In genomic region chr9:47765323-47765722, GRCm38 (mm10) we compare ENCODE assay signal across 21 mouse cellular contexts.
"Had no signal": no experiment of that assay in that cellular context is flagged by ENCODE, and none has a peak within 500 bp of the region (broad histone marks: within the 10 kb centered on the region; RNA-seq: fewer than 3 reads in every experiment).

No protein-coding gene starts in this region.

- H3K9ac ChIP-seq: limb, embryonic 13.5 days; liver, embryonic 12.5 days; liver, embryonic 15.5 days; midbrain, embryonic 12.5 days; neural tube, embryonic 13.5 days; stomach, embryonic 15.5 days had no signal

- H3K9me3 ChIP-seq: limb, embryonic 10.5 days; limb, embryonic 13.5 days; liver, embryonic 12.5 days; liver, embryonic 15.5 days; midbrain, embryonic 12.5 days; neural tube, embryonic 13.5 days; stomach, embryonic 15.5 days had no signal

- H3K4me1 ChIP-seq: liver, embryonic 12.5 days; liver, embryonic 15.5 days had no signal

- H3K27me3 ChIP-seq: limb, embryonic 13.5 days; liver, embryonic 12.5 days; liver, embryonic 15.5 days; midbrain, embryonic 12.5 days; neural tube, embryonic 13.5 days; stomach, embryonic 15.5 days had no signal

- H3K27ac ChIP-seq: hindbrain, postnatal 0 days; kidney, postnatal 0 days; layer of hippocampus, adult 2 months; limb, embryonic 10.5 days; limb, embryonic 13.5 days; liver, embryonic 12.5 days; liver, embryonic 15.5 days; macrophage; midbrain, embryonic 12.5 days; neural tube, embryonic 13.5 days; stomach, embryonic 15.5 days had no signal

- DNase-seq: kidney, adult 2 months; kidney, postnatal 25 days; layer of hippocampus, adult 9-11 months; liver; lung, postnatal 10 days; retina, postnatal 1 day; right cerebral cortex, postnatal 25 days; spleen, adult 18-20 months; thymus, postnatal 25 days had no signal

- H3K4me3 ChIP-seq: layer of hippocampus, adult 2 months; limb, embryonic 10.5 days; limb, embryonic 13.5 days; liver, embryonic 12.5 days; liver, embryonic 15.5 days; midbrain, embryonic 12.5 days; neural tube, embryonic 13.5 days; stomach, embryonic 15.5 days had no signal

- ATAC-seq: hindbrain, postnatal 0 days; inflammation-experienced regulatory T-cells, adult 6 months; liver, embryonic 12.5 days had no signal

- H3K4me2 ChIP-seq: limb, embryonic 13.5 days; liver, embryonic 12.5 days; liver, embryonic 15.5 days; midbrain, embryonic 12.5 days; neural tube, embryonic 13.5 days; stomach, embryonic 15.5 days had no signal

- H3K36me3 ChIP-seq: limb, embryonic 10.5 days; limb, embryonic 13.5 days; liver, embryonic 12.5 days; liver, embryonic 15.5 days; midbrain, embryonic 12.5 days; neural tube, embryonic 13.5 days; stomach, embryonic 15.5 days had no signal
